Mouse (Mus musculus) retina, embryonic 14.5 days (tissue): ENCODE results near the gene Mrps15.

Source experiments
- DNase-seq: peaks from one replicate; pipeline ENCODE4 v3.0.0-alpha.2; 2015; ENCODE audit warnings: low spot score

Mrps15 gene

GRCm38 (mm10) chr4:126046851-126047585 is at the start of gene Mrps15:
Mrps15 (plus strand) TSS chr4:126046925.
- peak; percentile 89 for DNase-seq

DNA sequence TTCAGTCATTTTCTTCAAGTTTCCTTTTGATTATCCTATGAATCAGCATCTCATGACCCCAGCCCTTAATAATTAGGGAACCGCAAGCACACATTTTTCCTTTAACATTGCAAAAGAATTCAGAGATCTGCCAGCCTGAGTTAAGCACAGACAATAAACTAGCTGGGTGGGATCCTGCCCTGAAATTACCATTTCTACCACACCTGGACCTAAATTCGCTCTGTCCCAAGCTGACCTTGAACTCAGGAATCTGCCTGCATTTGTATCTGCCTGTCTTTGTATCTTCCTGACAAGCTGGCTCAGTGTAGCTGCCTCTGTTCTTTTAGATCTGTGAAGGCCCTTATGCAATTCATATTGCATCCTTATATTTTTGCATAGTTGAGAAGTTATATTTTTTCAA is 48.9 kb upstream of the Mrps15 start:
- DNase-seq, result no peak

DNA sequence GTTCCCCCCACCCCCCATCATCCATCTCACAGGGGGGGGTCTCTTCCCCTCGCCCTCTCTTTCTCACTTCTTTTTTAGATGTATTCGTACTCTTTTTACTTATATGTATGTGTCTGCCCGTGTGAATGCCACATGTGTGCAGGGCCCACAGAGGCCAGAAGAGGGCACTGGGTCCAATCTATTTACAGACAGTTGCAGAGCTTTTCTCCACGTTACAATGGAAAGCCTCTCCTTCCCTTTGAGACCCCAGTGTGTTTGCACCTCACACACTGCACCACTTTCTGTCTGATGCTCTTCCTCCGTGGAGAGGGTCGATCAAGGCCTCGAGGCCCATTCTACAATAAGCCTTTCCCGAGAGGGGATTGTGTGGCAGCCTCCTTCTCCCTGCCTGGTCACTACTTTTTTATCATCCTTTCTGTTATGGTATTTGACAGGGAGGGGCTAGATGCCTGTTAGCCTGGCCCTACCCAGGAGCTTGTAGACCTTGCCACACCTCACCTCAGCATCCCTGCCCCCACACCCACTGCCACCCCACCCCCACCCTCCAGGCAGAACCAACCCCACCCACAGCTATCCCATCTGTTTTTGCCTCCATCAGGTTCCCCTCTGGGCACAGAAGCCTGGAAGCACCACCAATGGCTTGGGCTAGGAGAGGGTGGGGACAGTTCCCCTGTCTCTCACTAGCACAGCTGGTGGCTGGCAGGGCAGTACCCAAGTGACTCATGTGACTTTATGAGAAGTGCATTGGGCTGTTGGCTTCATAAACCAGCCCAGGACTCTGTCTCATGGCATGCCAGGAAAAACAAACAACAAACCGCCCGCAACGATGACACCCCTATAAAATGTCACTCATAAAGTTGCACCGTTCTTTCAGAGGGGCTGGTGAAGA is 45.2 kb upstream of the Mrps15 start:
- no peak for DNase-seq

GRCm38 (mm10) chr4:126017676-126018332 is 28.9 kb upstream of the Mrps15 start:
- no peak for DNase-seq

DNA sequence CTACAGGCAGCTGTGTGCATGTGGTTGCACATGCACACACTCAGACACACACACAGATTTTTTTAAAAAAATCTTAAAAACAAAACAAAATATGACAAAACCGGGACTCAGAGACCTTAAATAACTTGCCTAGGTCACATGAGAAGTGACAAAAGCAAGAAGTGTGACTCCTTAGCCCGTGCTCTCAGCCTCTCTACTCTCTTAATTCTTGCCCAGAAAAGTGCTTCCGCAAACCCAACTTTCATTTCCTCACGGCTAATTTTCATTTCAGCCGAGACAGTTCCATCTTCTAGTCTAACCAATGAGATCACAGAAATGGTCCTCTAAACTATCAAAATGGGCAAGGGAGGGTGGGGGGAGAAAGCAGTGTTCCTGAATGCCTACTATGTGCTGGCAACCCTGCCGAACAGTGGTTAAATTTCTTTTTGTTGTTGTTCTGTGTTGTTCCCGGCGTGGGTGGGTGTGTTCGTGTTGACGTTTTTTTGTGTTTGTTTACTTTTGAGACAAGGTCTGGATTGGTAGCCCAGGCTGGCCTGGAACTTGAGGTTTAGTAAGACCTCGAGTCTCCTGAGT is 27.7 kb upstream of the Mrps15 start:
- DNase-seq, result no peak

DNA sequence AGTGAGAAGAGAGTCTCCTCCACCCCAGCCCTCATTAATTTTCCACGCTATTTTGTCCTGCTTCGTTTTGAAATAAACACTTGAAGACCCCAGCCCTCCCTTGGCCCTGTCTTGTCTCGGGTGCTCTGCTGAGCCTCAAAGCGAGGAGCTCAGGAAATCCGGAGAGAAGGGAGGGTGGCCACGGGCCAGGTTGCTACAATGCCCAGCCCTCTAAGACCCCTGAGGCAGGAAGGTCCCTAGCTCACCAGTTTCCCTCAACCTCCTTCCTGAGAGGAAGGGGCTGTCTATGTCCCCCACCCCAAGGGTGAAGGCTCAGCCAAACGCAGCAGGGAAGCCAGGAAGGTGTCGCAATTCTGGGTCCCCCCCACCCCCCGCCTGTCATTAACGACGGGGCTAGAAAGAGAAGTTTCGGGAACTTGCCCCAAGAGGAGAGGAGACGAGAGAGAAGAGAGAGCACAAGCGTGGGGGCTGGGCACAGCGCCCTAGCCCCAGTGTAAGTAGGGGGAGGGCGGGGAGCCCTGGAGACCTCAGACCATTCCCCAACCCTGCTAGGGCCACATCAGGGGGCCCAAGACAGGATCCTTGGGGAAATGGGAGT is 22.3 kb upstream of the Mrps15 start, which contains the start of gene Csf3r:
Gene Csf3r (plus strand): TSS at position 248 of the 598 bp plus-strand sequence.
- DNase-seq, result no peak

GRCm38 (mm10) chr4:126025801-126026200 is 20.9 kb upstream of the Mrps15 start:
- no peak for DNase-seq

DNA sequence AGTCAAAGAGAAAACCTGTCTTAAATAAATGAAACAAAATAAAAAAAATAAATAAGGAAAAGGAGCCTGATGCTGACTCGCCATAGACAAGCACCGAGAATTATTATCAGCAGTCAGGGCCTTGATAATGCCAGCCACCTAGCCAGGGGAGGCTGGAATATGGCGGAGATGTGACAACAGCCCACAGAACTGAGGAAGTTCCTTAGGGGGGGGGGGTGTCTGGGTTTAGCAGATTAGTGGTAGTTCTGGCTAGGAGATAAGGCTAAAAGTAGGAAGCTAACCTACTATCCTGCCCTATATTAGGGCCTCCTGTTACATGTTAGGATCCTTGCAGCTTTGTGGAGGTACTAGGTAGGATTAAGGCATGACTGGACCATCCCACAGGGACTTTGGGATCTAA is 18.7 kb upstream of the Mrps15 start:
- DNase-seq, result no peak

DNA sequence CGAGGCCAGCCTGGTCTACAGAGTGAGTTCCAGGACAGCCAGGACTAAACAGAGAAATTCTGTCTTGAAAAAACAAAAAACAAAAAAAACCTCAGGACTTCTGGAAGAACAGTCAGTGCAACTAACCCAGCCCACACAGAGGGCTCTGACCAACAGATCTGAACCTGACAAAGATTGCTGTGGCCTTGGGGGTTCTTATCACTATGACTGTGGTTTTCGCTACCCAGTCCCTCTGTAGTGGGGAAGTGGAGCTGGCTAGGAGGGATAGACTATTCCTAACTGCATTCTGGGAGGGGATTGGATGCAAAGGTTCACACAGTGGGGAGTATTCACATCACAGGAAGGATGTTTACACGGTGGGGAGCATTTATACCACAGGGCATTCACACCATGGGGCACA is 17.7 kb upstream of the Mrps15 start:
- DNase-seq, result no peak

DNA sequence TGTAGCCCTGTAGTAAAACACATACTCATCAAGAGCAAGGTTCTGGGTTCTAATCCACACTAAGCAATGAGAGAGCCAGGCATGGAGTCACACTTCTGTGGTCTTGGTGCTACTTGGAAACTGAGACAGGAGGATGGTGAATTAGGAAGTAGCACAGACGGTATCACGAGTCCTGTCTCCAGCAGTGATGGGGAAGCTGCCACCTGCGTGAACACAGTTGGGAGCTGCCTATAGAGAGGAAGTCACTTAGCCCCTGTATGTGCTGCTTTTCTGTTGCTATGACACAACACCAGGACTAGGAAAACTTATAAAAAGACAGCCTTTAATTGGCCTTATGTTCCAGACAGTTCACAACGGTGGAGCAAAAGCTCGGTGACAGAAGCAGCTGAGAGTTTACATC is 16.0 kb upstream of the Mrps15 start:
- DNase-seq, result no peak

- DNase-seq, result no peak
Observed at GRCm38 (mm10) chr4:126035413-126035812, 11.3 kb upstream of the Mrps15 start.

DNA sequence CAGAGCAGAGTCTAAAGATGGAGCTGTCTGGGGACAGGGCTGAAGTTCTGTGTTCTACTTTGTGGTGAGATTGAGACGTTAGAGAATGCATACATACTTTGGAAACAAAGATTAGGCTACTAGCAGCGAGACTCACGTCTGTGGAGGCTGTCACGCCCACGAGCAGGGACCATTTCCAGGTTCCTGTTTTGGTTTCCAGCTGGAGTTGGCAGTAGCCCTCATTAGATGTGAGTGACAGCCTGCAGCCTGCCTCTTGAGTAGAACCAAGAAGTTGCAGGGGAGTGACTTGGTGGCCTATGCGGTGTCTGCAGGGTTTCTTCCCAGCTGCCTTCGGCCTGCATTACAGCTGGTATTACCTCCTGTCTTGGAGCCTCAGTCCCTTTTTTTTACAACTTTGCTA is 4.9 kb downstream of the Mrps15 start:
- DNase-seq, result no peak

DNA sequence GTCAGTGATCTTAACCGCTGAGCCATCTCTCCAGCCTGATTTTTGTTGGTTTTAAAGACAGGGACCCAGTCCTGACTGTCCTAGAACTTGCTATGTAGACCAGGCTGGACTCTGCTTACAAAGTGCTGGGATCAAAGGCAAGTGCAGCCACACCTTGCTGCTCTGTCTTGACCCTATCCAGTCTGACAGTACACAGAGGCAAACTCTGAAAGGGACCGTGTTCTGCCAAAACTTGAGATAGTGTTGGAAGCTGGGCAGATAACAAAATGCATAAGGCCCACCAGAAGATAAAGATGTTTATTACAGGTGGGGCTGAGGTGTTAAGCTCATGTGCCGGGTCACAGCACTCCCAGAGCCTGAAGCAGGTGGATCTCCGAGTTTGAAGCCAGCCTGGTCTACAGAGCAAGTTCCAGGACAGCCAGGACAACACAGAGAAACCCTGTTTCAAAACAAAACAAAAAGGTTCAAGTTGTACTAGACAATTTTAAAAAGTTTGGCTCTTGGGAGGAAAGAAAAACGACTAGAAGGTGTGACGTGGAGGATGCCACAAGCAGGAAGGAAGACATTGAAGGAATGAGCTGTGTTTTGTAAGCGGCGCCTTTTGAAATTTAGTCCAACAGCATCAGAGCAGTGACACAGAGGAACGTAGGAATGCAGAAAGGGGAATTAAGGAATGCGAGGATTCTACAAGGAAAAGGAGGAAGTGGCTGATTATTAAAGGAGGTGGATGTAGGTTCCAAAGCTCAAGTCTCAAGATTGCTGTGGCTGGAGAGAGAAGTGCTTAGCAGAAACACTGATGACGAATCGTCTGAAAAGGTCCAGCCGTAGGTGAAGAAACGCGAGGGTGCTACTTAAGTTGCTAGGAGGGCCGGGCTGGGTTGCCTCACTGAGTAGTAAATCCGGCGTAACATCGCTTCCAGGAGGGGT is 10.7 kb downstream of the Mrps15 start:
- no peak for DNase-seq

- peak; percentile 97 for DNase-seq
Observed at GRCm38 (mm10) chr4:126058134-126058996, 11.6 kb downstream of the Mrps15 start, which contains the start of gene Oscp1. Oscp1 (plus strand) TSS chr4:126058565.

DNA sequence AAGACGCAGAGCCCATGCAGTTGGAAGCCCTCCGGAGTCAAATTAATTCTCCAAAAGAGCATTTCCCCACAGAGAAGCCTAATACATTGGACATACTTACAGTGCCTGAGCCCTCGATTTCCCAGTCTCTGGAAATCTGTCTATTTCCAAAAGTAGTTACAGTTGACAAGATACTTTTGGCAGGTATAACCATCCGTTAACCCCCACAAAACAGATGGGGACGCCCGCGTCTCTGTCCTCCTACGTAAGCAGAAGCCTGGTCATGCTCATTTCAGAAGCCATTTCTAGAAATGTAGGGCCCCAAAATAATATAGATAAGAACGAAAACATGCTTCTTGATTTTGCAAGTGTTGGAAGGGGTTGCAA is 12.3 kb downstream of the Mrps15 start:
- DNase-seq, result peak; percentile 13

DNA sequence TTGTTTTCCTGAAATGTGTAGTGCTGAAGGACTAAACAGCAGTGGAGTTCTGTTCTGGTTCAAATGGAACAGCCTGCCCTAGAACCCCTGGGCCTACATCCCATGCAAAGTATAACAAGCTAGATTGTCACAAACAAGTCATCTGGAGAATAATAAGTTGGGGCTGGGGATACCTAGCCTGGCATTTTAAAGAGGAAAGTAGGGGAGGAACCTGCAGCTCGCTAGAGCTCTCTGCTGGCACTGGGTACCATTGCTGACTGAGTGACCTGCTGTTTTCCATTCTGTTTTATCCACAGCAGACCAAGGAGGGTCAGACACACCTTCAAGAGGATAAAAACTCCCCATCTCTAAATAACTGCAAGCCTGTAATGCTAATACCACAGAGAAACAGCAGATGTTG is 16.1 kb downstream of the Mrps15 start:
- peak; percentile 76 for DNase-seq

- DNase-seq, result no peak
Observed at GRCm38 (mm10) chr4:126065241-126065640, 18.5 kb downstream of the Mrps15 start.

GRCm38 (mm10) chr4:126067401-126068077 is 20.8 kb downstream of the Mrps15 start:
- DNase-seq, result no peak

- DNase-seq, result no peak
Observed at GRCm38 (mm10) chr4:126068842-126069241, 22.1 kb downstream of the Mrps15 start.
